Comparison of ENCODE assay signal across 23 mouse cellular contexts in the genomic region with DNA sequence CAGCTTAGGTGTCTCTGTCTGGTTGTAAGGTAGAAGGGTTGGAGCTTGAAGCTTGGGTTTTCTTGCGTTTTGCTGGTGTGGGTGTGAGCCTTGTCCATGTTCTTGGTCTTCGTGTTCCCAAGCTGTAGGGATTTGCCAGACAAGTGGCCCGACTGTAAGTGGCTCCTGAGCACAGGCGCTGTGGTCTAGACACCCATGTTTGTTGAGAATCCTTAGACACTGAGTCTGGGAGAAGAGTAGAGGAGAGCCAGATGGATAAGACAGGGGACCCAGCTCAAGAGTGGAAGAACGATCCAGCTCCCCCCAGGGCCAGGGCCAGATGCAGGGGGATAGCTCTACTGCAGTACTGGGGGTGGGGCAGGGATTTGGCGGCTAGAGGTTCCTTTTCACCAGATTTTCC. TPM values are rescaled to one million over a fixed set of nuclear protein-coding genes. Genes with fewer than 3 reads are reported as not detected.
A peak's percentile ranks its signal among the peaks of the same experiment; 100 is the strongest.
DNase-seq lines count a peak whose midpoint lies in the region; ATAC-seq and TF ChIP-seq lines count a peak whose summit lies in the region.
"Had no signal": no experiment of that assay in that cellular context is flagged by ENCODE, and none has a peak within 500 bp of the region (broad histone marks: within the 10 kb centered on the region; RNA-seq: fewer than 3 reads in every experiment).

No protein-coding gene starts in this region.

- H3K4me1 ChIP-seq in kidney, adult 2 months (ENCODE audit: control insufficient read depth, insufficient read depth, low read length): peaks cover 6% of the 10 kb centered on the region; the same call in 1 of the 2 replicates
- no peaks in the 10 kb centered on the region for H3K4me1 ChIP-seq in midbrain, embryonic 11.5 days (ENCODE audit: control insufficient read depth, insufficient read depth, low read length)
- H3K4me1 ChIP-seq in midbrain, embryonic 10.5 days: no peaks in the 10 kb centered on the region
- H3K4me1 ChIP-seq in limb, embryonic 14.5 days (ENCODE audit: control insufficient read depth, insufficient read depth, low read length): peaks cover 5% of the 10 kb centered on the region; the same call in 1 of the 2 replicates
- no peaks in the 10 kb centered on the region for H3K4me1 ChIP-seq in heart, adult 2 months (ENCODE audit: control insufficient read depth, insufficient read depth, low read length)
- H3K4me1 ChIP-seq: embryonic facial prominence, embryonic 10.5 days; forebrain, embryonic 12.5 days; hindbrain, embryonic 12.5 days; midbrain, embryonic 15.5 days had no signal

- no peaks in the 10 kb centered on the region for H3K36me3 ChIP-seq in kidney, adult 2 months (ENCODE audit: control insufficient read depth, insufficient read depth, low read length)
- no peaks in the 10 kb centered on the region for H3K36me3 ChIP-seq in midbrain, embryonic 11.5 days (ENCODE audit: control insufficient read depth, insufficient read depth, low read length)
- H3K36me3 ChIP-seq in midbrain, embryonic 10.5 days: no peaks in the 10 kb centered on the region
- no peaks in the 10 kb centered on the region for H3K36me3 ChIP-seq in limb, embryonic 14.5 days (ENCODE audit: control insufficient read depth, insufficient read depth, low read length)
- H3K36me3 ChIP-seq in heart, adult 2 months (ENCODE audit: control insufficient read depth, insufficient read depth, low read length): no peaks in the 10 kb centered on the region
- H3K36me3 ChIP-seq: embryonic facial prominence, embryonic 10.5 days; forebrain, embryonic 12.5 days; heart, embryonic 10.5 days; hindbrain, embryonic 12.5 days; midbrain, embryonic 15.5 days had no signal

- H3K27me3 ChIP-seq in kidney, adult 2 months (replicated peaks; ENCODE audit: control insufficient read depth, insufficient read depth, low read length): no peaks in the 10 kb centered on the region
- peaks cover 97% of the 10 kb centered on the region for H3K27me3 ChIP-seq in midbrain, embryonic 11.5 days (ENCODE audit: control insufficient read depth, insufficient read depth, low read length)
- peaks cover 100% of the 10 kb centered on the region for H3K27me3 ChIP-seq in midbrain, embryonic 10.5 days (ENCODE audit: low read depth, poor library complexity, severe bottlenecking)
- peaks cover 91% of the 10 kb centered on the region for H3K27me3 ChIP-seq in limb, embryonic 14.5 days (ENCODE audit: control insufficient read depth, insufficient read depth, low read length)
- peaks cover 28% of the 10 kb centered on the region for H3K27me3 ChIP-seq in heart, adult 2 months (ENCODE audit: control insufficient read depth, insufficient read depth, low read length)

- H3K27ac ChIP-seq in kidney, adult 2 months (ENCODE audit: insufficient read depth, low read depth, low read length): peak overlapping the region; percentile 63
- no peak overlapping the region for H3K27ac ChIP-seq in midbrain, embryonic 11.5 days (ENCODE audit: low read depth, low read length)
- no peak overlapping the region for H3K27ac ChIP-seq in midbrain, embryonic 10.5 days (replicated peaks)
- H3K27ac ChIP-seq in limb, embryonic 14.5 days (replicated peaks; ENCODE audit: low read depth, low read length): no peak overlapping the region
- H3K27ac ChIP-seq in heart, adult 2 months: no peak overlapping the region
- H3K27ac ChIP-seq: embryonic facial prominence, embryonic 10.5 days; forebrain, embryonic 12.5 days; heart, embryonic 10.5 days; hindbrain, embryonic 12.5 days; layer of hippocampus, adult 2 months; midbrain, embryonic 15.5 days had no signal

- no peak for TF ChIP-seq POLR2A in kidney, adult 2 months (IDR thresholded peaks at IDR 0.05; ENCODE audit: low read depth, low read length)
- no peak for TF ChIP-seq POLR2A in limb, embryonic 14.5 days (IDR thresholded peaks at IDR 0.05; ENCODE audit: borderline replicate concordance, extremely low read depth, insufficient read depth, insufficient read length)
- no peak for TF ChIP-seq POLR2A in heart, adult 2 months (IDR thresholded peaks at IDR 0.05; ENCODE audit: insufficient read depth, low read depth, low read length)

- no peak overlapping the region for H3K4me2 ChIP-seq in midbrain, embryonic 11.5 days
- peak overlapping the region; percentile 34 for H3K4me2 ChIP-seq in limb, embryonic 14.5 days (replicated peaks; ENCODE audit: low read depth, low read length, severe bottlenecking)
- H3K4me2 ChIP-seq: forebrain, embryonic 12.5 days; hindbrain, embryonic 12.5 days; midbrain, embryonic 15.5 days had no signal

- intact Hi-C loops in heart, adult 2 months (cut with DNase I): loop anchor here (5.0 kb wide), 1 partner anchor 210 kb away; no protein-coding TSS in a partner anchor

- peak overlapping the region; percentile 49 for H3K4me3 ChIP-seq in kidney, adult 2 months (ENCODE audit: insufficient read depth, low read depth, low read length)
- H3K4me3 ChIP-seq in midbrain, embryonic 11.5 days (ENCODE audit: low read depth, low read length): no peak overlapping the region
- no peak overlapping the region for H3K4me3 ChIP-seq in midbrain, embryonic 10.5 days
- H3K4me3 ChIP-seq in limb, embryonic 14.5 days (replicated peaks; ENCODE audit: low read length): peak overlapping the region; percentile 25; the same call in 1 of the 2 replicates
- H3K4me3 ChIP-seq in heart, adult 2 months: no peak overlapping the region
- H3K4me3 ChIP-seq: embryonic facial prominence, embryonic 10.5 days; forebrain, embryonic 12.5 days; heart, embryonic 10.5 days; hindbrain, embryonic 12.5 days; layer of hippocampus, adult 2 months; midbrain, embryonic 15.5 days had no signal

- H3K9ac ChIP-seq in midbrain, embryonic 11.5 days (ENCODE audit: low read length): no peak overlapping the region
- no peak overlapping the region for H3K9ac ChIP-seq in limb, embryonic 14.5 days (ENCODE audit: low read depth, low read length, severe bottlenecking)
- no peak overlapping the region for H3K9ac ChIP-seq in heart, adult 2 months (ENCODE audit: low read depth, low read length)
- H3K9ac ChIP-seq: forebrain, embryonic 12.5 days; hindbrain, embryonic 12.5 days; midbrain, embryonic 15.5 days had no signal

- DNase-seq in kidney, adult 2 months: no peak
- DNase-seq in kidney, adult 11 months: no peak
- peak; percentile 92 for DNase-seq in midbrain, embryonic 11.5 days (ENCODE audit: low spot score, missing footprints)
- no peak for DNase-seq in midbrain, embryonic 10.5 days (ENCODE audit: low spot score)
- no peak for DNase-seq in limb, embryonic 14.5 days (ENCODE audit: low spot score)
- DNase-seq in left cerebral cortex, adult 9 months (ENCODE audit: low spot score in 2 of 2): no peak
- no peak for DNase-seq in heart, adult 2 months
- DNase-seq: B cell, adult 2 months; cerebellum, adult 2 months; gastrocnemius, postnatal 36 days; heart, postnatal 10 days; liver; lung, adult 18-20 months; lung, postnatal 14 days had no signal

- H3K79me2 ChIP-seq in heart, adult 2 months (replicated peaks; ENCODE audit: control insufficient read depth, insufficient read depth, low read length): no peaks in the 10 kb centered on the region

- TF ChIP-seq CTCF in kidney, adult 2 months (conservative IDR thresholded peaks at IDR 0.05; ENCODE audit: insufficient read depth, insufficient read length, low read depth, low read length): no peak
- TF ChIP-seq CTCF in heart, adult 2 months (IDR thresholded peaks at IDR 0.05): no peak

- no peaks in the 10 kb centered on the region for H3K9me3 ChIP-seq in midbrain, embryonic 11.5 days (ENCODE audit: control insufficient read depth, low read length)
- H3K9me3 ChIP-seq in midbrain, embryonic 10.5 days (replicated peaks): no peaks in the 10 kb centered on the region
- H3K9me3 ChIP-seq in limb, embryonic 14.5 days (ENCODE audit: control insufficient read depth, low read length): no peaks in the 10 kb centered on the region
- H3K9me3 ChIP-seq: embryonic facial prominence, embryonic 10.5 days; forebrain, embryonic 12.5 days; heart, embryonic 10.5 days; hindbrain, embryonic 12.5 days; midbrain, embryonic 15.5 days had no signal

- WGBS in kidney, adult 2 months: 38% methylated on average over 6 of the region's 6 CpGs
- 0% methylated on average over 6 of the region's 6 CpGs for WGBS in midbrain, embryonic 11.5 days
- WGBS in midbrain, embryonic 10.5 days: 1% methylated on average over 6 of the region's 6 CpGs
- 5% methylated on average over 6 of the region's 6 CpGs for WGBS in limb, embryonic 14.5 days
- WGBS in heart, adult 2 months: 2% methylated on average over 6 of the region's 6 CpGs

- no peak for ATAC-seq in midbrain, embryonic 11.5 days (ENCODE audit: low FRiP score)
- ATAC-seq in limb, embryonic 14.5 days (ENCODE audit: low FRiP score, low read depth): no peak
- ATAC-seq: midbrain, embryonic 15.5 days had no signal

- no peak for TF ChIP-seq EP300 in heart, adult 2 months (IDR thresholded peaks at IDR 0.05; ENCODE audit: insufficient read depth, low read depth, low read length)

RNA-seq across cellular contexts. Expression of a gene that starts 3.5 kb away (rescaled TPM):
- 5.5 and 7.3 TPM in 2 replicates for polyA plus RNA-seq in kidney, adult 2 months (2012; rRNA removed)
- not detected in 2 replicates for polyA plus RNA-seq in midbrain, embryonic 11.5 days (2014; fragmentation: Nextera tagmentation; extraction: Ambion mirVana)
- not detected in 2 replicates for polyA plus RNA-seq in midbrain, embryonic 10.5 days (2016; fragmentation: Nextera tagmentation; extraction: Ambion mirVana)
- polyA plus RNA-seq in limb, embryonic 14.5 days (2012; rRNA removed): 2.1 TPM in 2 replicates
- 1.1 and 1.3 TPM in 2 replicates for polyA plus RNA-seq in limb, embryonic 14.5 days (2014; fragmentation: Nextera tagmentation; extraction: Ambion mirVana)
- total RNA-seq in heart, adult 2 months (2021): not detected
- not detected in 2 replicates for polyA plus RNA-seq in heart, adult 2 months (2012; rRNA removed)
- total RNA-seq: heart, postnatal 10 days; layer of hippocampus, adult 2 months; megakaryocyte, adult 5-6 weeks had no signal
- polyA plus RNA-seq: cerebellum, adult 2 months; embryonic facial prominence, embryonic 10.5 days; forebrain, embryonic 12.5 days; hindbrain, embryonic 12.5 days; midbrain, embryonic 15.5 days had no signal

RNA-seq across cellular contexts. Expression of a gene that starts 5.5 kb away (rescaled TPM):
- 4.0 and 4.1 TPM in 2 replicates for polyA plus RNA-seq in kidney, adult 2 months (2012; rRNA removed)
- not detected in 2 replicates for polyA plus RNA-seq in midbrain, embryonic 11.5 days (2014; fragmentation: Nextera tagmentation; extraction: Ambion mirVana)
- polyA plus RNA-seq in midbrain, embryonic 10.5 days (2016; fragmentation: Nextera tagmentation; extraction: Ambion mirVana): 0.04 and 0.06 TPM in 2 replicates
- 7.6 and 9.0 TPM in 2 replicates for polyA plus RNA-seq in limb, embryonic 14.5 days (2012; rRNA removed)
- 2.6 and 3.5 TPM in 2 replicates for polyA plus RNA-seq in limb, embryonic 14.5 days (2014; fragmentation: Nextera tagmentation; extraction: Ambion mirVana)
- total RNA-seq in heart, adult 2 months (2021): not detected
- polyA plus RNA-seq in heart, adult 2 months (2012; rRNA removed): 0.20 TPM in 1 of 2 replicates, not detected in the other
- total RNA-seq: layer of hippocampus, adult 2 months; megakaryocyte, adult 5-6 weeks had no signal
- polyA plus RNA-seq: forebrain, embryonic 12.5 days; midbrain, embryonic 15.5 days had no signal

RNA-seq across cellular contexts. Expression of a gene that starts 6.2 kb away (rescaled TPM):
- 16.4 and 16.7 TPM in 2 replicates for polyA plus RNA-seq in kidney, adult 2 months (2012; rRNA removed)
- polyA plus RNA-seq in midbrain, embryonic 11.5 days (2014; fragmentation: Nextera tagmentation; extraction: Ambion mirVana): not detected in 2 replicates
- polyA plus RNA-seq in midbrain, embryonic 10.5 days (2016; fragmentation: Nextera tagmentation; extraction: Ambion mirVana): not detected in 2 replicates
- polyA plus RNA-seq in limb, embryonic 14.5 days (2012; rRNA removed): 9.7 and 14.3 TPM in 2 replicates
- polyA plus RNA-seq in limb, embryonic 14.5 days (2014; fragmentation: Nextera tagmentation; extraction: Ambion mirVana): 5.8 and 6.0 TPM in 2 replicates
- not detected for total RNA-seq in heart, adult 2 months (2021)
- not detected in 2 replicates for polyA plus RNA-seq in heart, adult 2 months (2012; rRNA removed)
- total RNA-seq: heart, postnatal 10 days; layer of hippocampus, adult 2 months; megakaryocyte, adult 5-6 weeks had no signal
- polyA plus RNA-seq: cerebellum, adult 2 months; embryonic facial prominence, embryonic 10.5 days; forebrain, embryonic 12.5 days; hindbrain, embryonic 12.5 days; midbrain, embryonic 15.5 days; small intestine, adult 2 months had no signal

RNA-seq across cellular contexts. Expression of a gene that starts 17.7 kb away (rescaled TPM):
- 3.4 and 4.0 TPM in 2 replicates for polyA plus RNA-seq in kidney, adult 2 months (2012; rRNA removed)
- not detected in 2 replicates for polyA plus RNA-seq in midbrain, embryonic 11.5 days (2014; fragmentation: Nextera tagmentation; extraction: Ambion mirVana)
- polyA plus RNA-seq in midbrain, embryonic 10.5 days (2016; fragmentation: Nextera tagmentation; extraction: Ambion mirVana): not detected in 2 replicates
- polyA plus RNA-seq in limb, embryonic 14.5 days (2012; rRNA removed): 3.5 and 3.9 TPM in 2 replicates
- polyA plus RNA-seq in limb, embryonic 14.5 days (2014; fragmentation: Nextera tagmentation; extraction: Ambion mirVana): 1.9 TPM in 2 replicates
- not detected for total RNA-seq in heart, adult 2 months (2021)
- not detected in 2 replicates for polyA plus RNA-seq in heart, adult 2 months (2012; rRNA removed)
- total RNA-seq: heart, postnatal 10 days; layer of hippocampus, adult 2 months; megakaryocyte, adult 5-6 weeks had no signal
- polyA plus RNA-seq: cerebellum, adult 2 months; embryonic facial prominence, embryonic 10.5 days; forebrain, embryonic 12.5 days; hindbrain, embryonic 12.5 days; midbrain, embryonic 15.5 days had no signal

RNA-seq across cellular contexts. Expression of a gene that starts 18.5 kb away (rescaled TPM):
- 0.25 and 0.30 TPM in 2 replicates for polyA plus RNA-seq in kidney, adult 2 months (2012; rRNA removed)
- not detected in 2 replicates for polyA plus RNA-seq in midbrain, embryonic 11.5 days (2014; fragmentation: Nextera tagmentation; extraction: Ambion mirVana)
- polyA plus RNA-seq in midbrain, embryonic 10.5 days (2016; fragmentation: Nextera tagmentation; extraction: Ambion mirVana): not detected in 2 replicates
- 7.4 and 7.6 TPM in 2 replicates for polyA plus RNA-seq in limb, embryonic 14.5 days (2012; rRNA removed)
- polyA plus RNA-seq in limb, embryonic 14.5 days (2014; fragmentation: Nextera tagmentation; extraction: Ambion mirVana): 1.4 TPM in 2 replicates
- not detected for total RNA-seq in heart, adult 2 months (2021)
- not detected in 2 replicates for polyA plus RNA-seq in heart, adult 2 months (2012; rRNA removed)
- total RNA-seq: adrenal gland, adult 18-20 months; heart, postnatal 10 days; layer of hippocampus, adult 2 months; megakaryocyte, adult 5-6 weeks had no signal
- polyA plus RNA-seq: cerebellum, adult 2 months; embryonic facial prominence, embryonic 10.5 days; forebrain, embryonic 12.5 days; heart, embryonic 10.5 days; hindbrain, embryonic 12.5 days; midbrain, embryonic 15.5 days; small intestine, adult 2 months had no signal

Comparison
In these comparisons a context has a peak if more than half of its experiments do, and no peak if none do; other contexts are left out.
1. H3K4me3 ChIP-seq: peak in kidney, adult 2 months (single experiment) and limb, embryonic 14.5 days (single experiment); none in midbrain, embryonic 11.5 days (single experiment), midbrain, embryonic 10.5 days (single experiment) and heart, adult 2 months (single experiment).